Mouse (Mus musculus) bone marrow, adult 2 months (tissue): ENCODE data around the gene Dolk. TPM values are rescaled to one million over a fixed set of nuclear protein-coding genes. Genes with fewer than 3 reads are reported as not detected.

Experiments
- H3K27ac ChIP-seq: fragments of 200-500 bp; 2 replicates; pipeline ENCODE4 v1.5.1; 2012; ENCODE audit warnings: low read depth, mild to moderate bottlenecking, control low read depth, inconsistent platforms, low read length; ENCODE audit not compliant: control insufficient read depth, poor library complexity, insufficient read depth
- H3K4me1 ChIP-seq: fragments of 200-500 bp; 2 replicates; pipeline ENCODE4 v1.6.1; 2011; ENCODE audit warnings: low read length; ENCODE audit not compliant: control insufficient read depth, insufficient read depth
- H3K4me3 ChIP-seq: fragments of 200-500 bp; replicated peaks from 2 replicates; pipeline ENCODE3; 2011; ENCODE audit warnings: mild to moderate bottlenecking, low read depth, low read length, control low read depth; ENCODE audit not compliant: control insufficient read depth
- CTCF ChIP-seq: fragments of 200-500 bp; IDR thresholded peaks from 2 replicates; pipeline ENCODE4 v1.5.1; 2011; ENCODE audit warnings: low read length, control low read depth; ENCODE audit not compliant: control insufficient read depth, insufficient read depth
- POLR2A ChIP-seq: fragments of 200-500 bp; IDR thresholded peaks from 2 replicates; pipeline ENCODE4 v1.6.1; 2011; ENCODE audit warnings: low read depth, mild to moderate bottlenecking, control low read depth, low read length, borderline replicate concordance; ENCODE audit not compliant: control insufficient read depth
- WGBS: fragments of 180-500 bp; shearing (Covaris S2); methylation state at CpG from one replicate; pipeline ENCODE4 v1.1.7; 2018; 5-methylcytosine and 5-hydroxymethylcytosine counted together
- polyA plus RNA-seq: library from polyadenylated mRNA; stranded (reverse); fragments of >200 nt; gene quantifications from 2 replicates; pipeline ENCODE4 v1.2.4, GENCODE M21; 2011; ENCODE audit warnings: low replicate concordance; ENCODE audit not compliant: missing spikeins, insufficient read depth, insufficient read length

Gene Dolk
- polyA plus RNA-seq, 1 experiment = 8.1 TPM

GRCm38 (mm10) chr2:30259131-30260064, 26.7 kb downstream of the Dolk start:
- 82% methylated on average over 15 of the region's 15 CpGs for WGBS
- Histone ChIP-seq H3K4me1 (peaks cover 4% of the 10 kb centered on the region), H3K27ac (no peak overlapping the region), H3K4me3 (no peak overlapping the region)
- no peak for TF ChIP-seq CTCF

- Histone ChIP-seq H3K27ac (0 out of 2 replicates have a peak overlapping the region, but pooled peaks have one; percentile 7), H3K4me3 (no peak overlapping the region), H3K4me1 (peaks cover 5% of the 10 kb centered on the region)
- TF ChIP-seq POLR2A (no peak), CTCF (no peak)
- WGBS = 41% methylated on average over 4 of the region's 4 CpGs
Observed at GRCm38 (mm10) chr2:30258600-30258999, 27.5 kb downstream of the Dolk start.

GRCm38 (mm10) chr2:30257699-30258460, 28.3 kb downstream of the Dolk start:
- Histone ChIP-seq H3K27ac (peak overlapping the region; percentile 20; the same call in 1 of the 2 replicates), H3K4me1 (peaks cover 7% of the 10 kb centered on the region)
- 39% methylated on average over 7 of the region's 7 CpGs for WGBS

GRCm38 (mm10) chr2:30256616-30257350, 29.4 kb downstream of the Dolk start:
- H3K4me1 ChIP-seq = peaks cover 13% of the 10 kb centered on the region
- H3K4me3 ChIP-seq = no peak overlapping the region
- H3K27ac ChIP-seq = no peak overlapping the region
- WGBS = 93% methylated on average over 30 of the region's 30 CpGs
- TF ChIP-seq POLR2A = no peak
- no peak for TF ChIP-seq CTCF

More at GRCm38 (mm10) chr2:30257699-30258460, 28.3 kb downstream of the Dolk start:
- H3K4me3 ChIP-seq = no peak overlapping the region
- TF ChIP-seq POLR2A (no peak), CTCF (no peak)

GRCm38 (mm10) chr2:30255631-30256395, 30.3 kb downstream of the Dolk start:
- no peak overlapping the region for H3K4me3 ChIP-seq
- no peak for TF ChIP-seq CTCF
- no peak for TF ChIP-seq POLR2A
- H3K4me1 ChIP-seq = peaks cover 19% of the 10 kb centered on the region
- no peak overlapping the region for H3K27ac ChIP-seq
- WGBS = 96% methylated on average over 42 of the region's 42 CpGs

- TF ChIP-seq CTCF (no peak), POLR2A (no peak)
- H3K27ac ChIP-seq = no peak overlapping the region
- WGBS = 17% methylated on average over 5 of the region's 5 CpGs
- no peak overlapping the region for H3K4me3 ChIP-seq
- peaks cover 17% of the 10 kb centered on the region for H3K4me1 ChIP-seq
Observed at GRCm38 (mm10) chr2:30253809-30254208, 32.3 kb downstream of the Dolk start.

- Histone ChIP-seq H3K4me1 (peaks cover 15% of the 10 kb centered on the region), H3K27ac (peak overlapping the region; percentile 78), H3K4me3 (no peak overlapping the region)
- WGBS = 71% methylated on average over 3 of the region's 3 CpGs
- TF ChIP-seq POLR2A (no peak), CTCF (no peak)
Observed at GRCm38 (mm10) chr2:30252521-30252920, 33.6 kb downstream of the Dolk start.
